Mouse (Mus musculus): ENCODE data around the gene Rnh1. TPM values are rescaled to one million over a fixed set of nuclear protein-coding genes. Genes with fewer than 3 reads are reported as not detected.

Gene Rnh1
- polyA plus RNA-seq, 1 experiment: 36.4 TPM

- no peak for DNase-seq (ENCODE audit: extremely low spot score in 1 of 2, low spot score in 1 of 2)
Measured at GRCm38 (mm10) chr7:141120605-141121004, 52.1 kb downstream of the Rnh1 start.

- no peak for DNase-seq (ENCODE audit: extremely low spot score in 1 of 2, low spot score in 1 of 2)
Measured at GRCm38 (mm10) chr7:141119487-141119886, 53.2 kb downstream of the Rnh1 start.

GRCm38 (mm10) chr7:141117636-141118035, 55.0 kb downstream of the Rnh1 start, which contains the start of gene Ano9:
TSS of gene Ano9 (minus strand) at chr7:141117806.
- no peak for DNase-seq (ENCODE audit: extremely low spot score in 1 of 2, low spot score in 1 of 2)

- no peak for DNase-seq (ENCODE audit: extremely low spot score in 1 of 2, low spot score in 1 of 2)
Measured at GRCm38 (mm10) chr7:141115874-141116273, 56.8 kb downstream of the Rnh1 start.

Other genes starting within 250 kb of the Rnh1 start
- 6.9 and 7.1 TPM in 2 replicates for gene Pgghg, start 231.5 kb downstream of the Rnh1 start, polyA plus RNA-seq (2012; rRNA removed)
- 0.15 TPM in 1 of 2 replicates, not detected in the other for gene Ifitm5, start 222.6 kb downstream of the Rnh1 start, polyA plus RNA-seq (2012; rRNA removed)
- gene Gm45717, start 216.9 kb downstream of the Rnh1 start, polyA plus RNA-seq (2012; rRNA removed): not detected in 2 replicates
- gene Ifitm2, start 216.9 kb downstream of the Rnh1 start, polyA plus RNA-seq (2012; rRNA removed): 46.6 and 48.9 TPM in 2 replicates
- 28.8 and 33.2 TPM in 2 replicates for gene Ifitm1, start 205.6 kb downstream of the Rnh1 start, polyA plus RNA-seq (2012; rRNA removed)
- gene Ifitm3, start 162.1 kb downstream of the Rnh1 start, polyA plus RNA-seq (2012; rRNA removed): 72.6 and 82.1 TPM in 2 replicates
- 0.86 and 1.0 TPM in 2 replicates for gene Ifitm6, start 154.9 kb downstream of the Rnh1 start, polyA plus RNA-seq (2012; rRNA removed)
- not detected in 2 replicates for gene Gm17387, start 143.7 kb downstream of the Rnh1 start, polyA plus RNA-seq (2012; rRNA removed)
- gene B4galnt4, start 111.8 kb downstream of the Rnh1 start, polyA plus RNA-seq (2012; rRNA removed): 99.1 and 103 TPM in 2 replicates
- gene Pkp3, start 94.6 kb downstream of the Rnh1 start, polyA plus RNA-seq (2012; rRNA removed): 0.11 and 0.22 TPM in 2 replicates
- gene Sigirr, start 72.3 kb downstream of the Rnh1 start, polyA plus RNA-seq (2012; rRNA removed): 3.7 and 4.0 TPM in 2 replicates
- gene Ano9, start 55.1 kb downstream of the Rnh1 start, polyA plus RNA-seq (2012; rRNA removed): 0.08 and 0.10 TPM in 2 replicates
- 52.1 and 62.4 TPM in 2 replicates for gene Ptdss2, start 50.5 kb downstream of the Rnh1 start, polyA plus RNA-seq (2012; rRNA removed)
- 243 and 245 TPM in 2 replicates for gene Hras, start 21.1 kb upstream of the Rnh1 start, polyA plus RNA-seq (2012; rRNA removed)
- 4.8 and 5.5 TPM in 2 replicates for gene Lrrc56, start 21.3 kb upstream of the Rnh1 start, polyA plus RNA-seq (2012; rRNA removed)
- 0.17 and 0.20 TPM in 2 replicates for gene Lmntd2, start 41.2 kb upstream of the Rnh1 start, polyA plus RNA-seq (2012; rRNA removed)
- 1.8 and 2.3 TPM in 2 replicates for gene Rassf7, start 43.0 kb upstream of the Rnh1 start, polyA plus RNA-seq (2012; rRNA removed)
- gene Phrf1, start 55.9 kb upstream of the Rnh1 start, polyA plus RNA-seq (2012; rRNA removed): 31.0 and 35.1 TPM in 2 replicates
- 7.7 and 8.6 TPM in 2 replicates for gene Irf7, start 93.6 kb upstream of the Rnh1 start, polyA plus RNA-seq (2012; rRNA removed)
- gene Cdhr5, start 103.9 kb upstream of the Rnh1 start, polyA plus RNA-seq (2012; rRNA removed): not detected in 2 replicates
- gene Sct, start 106.3 kb upstream of the Rnh1 start, polyA plus RNA-seq (2012; rRNA removed): 12.4 and 29.9 TPM in 2 replicates
- 0.44 and 0.48 TPM in 2 replicates for gene Drd4, start 119.1 kb upstream of the Rnh1 start, polyA plus RNA-seq (2012; rRNA removed)
- 43.0 and 43.8 TPM in 2 replicates for gene Deaf1, start 154.8 kb upstream of the Rnh1 start, polyA plus RNA-seq (2012; rRNA removed)
- 60.4 and 64.8 TPM in 2 replicates for gene Tmem80, start 154.9 kb upstream of the Rnh1 start, polyA plus RNA-seq (2012; rRNA removed)
- 4.4 and 5.5 TPM in 2 replicates for gene Eps8l2, start 166.0 kb upstream of the Rnh1 start, polyA plus RNA-seq (2012; rRNA removed)
- 151 and 152 TPM in 2 replicates for gene Taldo1, start 219.3 kb upstream of the Rnh1 start, polyA plus RNA-seq (2012; rRNA removed)
- 49.9 and 55.6 TPM in 2 replicates for gene Gatd1, start 241.3 kb upstream of the Rnh1 start, polyA plus RNA-seq (2012; rRNA removed)